Mouse (Mus musculus) stomach, postnatal 0 days (tissue): Measurements from ENCODE around the gene Slc9a9.

Experiments
- CTCF ChIP-seq: IDR thresholded peaks from 2 replicates; pipeline ENCODE4 v1.5.1; 2016; ENCODE audit warnings: antibody characterized with exemption, low read depth, mild to moderate bottlenecking, moderate library complexity
- EP300 ChIP-seq: optimal IDR thresholded peaks from 2 replicates; pipeline ENCODE3; 2016; ENCODE audit warnings: antibody characterized with exemption

GRCm38 (mm10) chr9:94904180-94904579 lies 234.5 kb downstream of the Slc9a9 start:
- TF ChIP-seq CTCF (no peak), EP300 (no peak)
